Mouse (Mus musculus) heart, embryonic 15.5 days (tissue): ENCODE data around the gene Mrps15. TPM values are rescaled to one million over a fixed set of nuclear protein-coding genes. Genes with fewer than 3 reads are reported as not detected.
"Not testable (repeated sequence)": the region's sequence is repeated elsewhere in the genome, so short reads cannot be mapped to it uniquely, and the experiment has no call there.

Experiments used
- ATAC-seq: fragments of 200-750 bp; cut with Nextera tagmentation; replicated peaks from 2 replicates; pipeline ENCODE4 v1.8.0; 2017; ENCODE audit warnings: low read depth, moderate TSS enrichment; ENCODE audit not compliant: insufficient number of reproducible peaks, insufficient read depth, low FRiP score
- H3K27ac ChIP-seq: fragments of 300-500 bp; sonication (generic); 2 replicates; pipeline ENCODE4 v1.5.1; 2015; ENCODE audit warnings: mild to moderate bottlenecking, inconsistent platforms
- H3K27me3 ChIP-seq: fragments of 300-500 bp; sonication (generic); 2 replicates; pipeline ENCODE4 v1.6.1; 2015; ENCODE audit warnings: inconsistent platforms
- H3K36me3 ChIP-seq: fragments of 300-500 bp; sonication (generic); 2 replicates; pipeline ENCODE4 v1.6.1; 2015; ENCODE audit warnings: mild to moderate bottlenecking, inconsistent platforms
- H3K4me1 ChIP-seq: fragments of 300-500 bp; sonication (generic); replicated peaks from 2 replicates; pipeline ENCODE4 v1.6.1; 2015; ENCODE audit warnings: inconsistent platforms
- H3K4me2 ChIP-seq: fragments of 300-500 bp; sonication (generic); 2 replicates; pipeline ENCODE4 v1.6.1; 2015; ENCODE audit warnings: inconsistent platforms, mild to moderate bottlenecking, moderate library complexity
- H3K4me3 ChIP-seq: fragments of 300-500 bp; sonication (generic); 2 replicates; pipeline ENCODE4 v1.5.1; 2015; ENCODE audit warnings: mild to moderate bottlenecking, inconsistent platforms
- H3K9ac ChIP-seq: fragments of 300-500 bp; sonication (generic); 2 replicates; pipeline ENCODE4 v1.6.1; 2015; ENCODE audit warnings: mild to moderate bottlenecking, inconsistent platforms
- H3K9me3 ChIP-seq: fragments of 300-500 bp; sonication (generic); replicated peaks from 2 replicates; pipeline ENCODE4 v1.6.1; 2016; ENCODE audit warnings: inconsistent platforms
- WGBS: fragments of 180-500 bp; shearing (Covaris S2); methylation state at CpG from one replicate; pipeline ENCODE4 v1.1.7; 2015; ENCODE audit warnings: mixed read lengths; 5-methylcytosine and 5-hydroxymethylcytosine counted together
- polyA plus RNA-seq: library from polyadenylated mRNA; unstranded; fragments of >200 nt; fragmentation: Nextera tagmentation; extraction: Ambion mirVana; gene quantifications from 2 replicates; pipeline ENCODE4 v1.2.1, GENCODE M21; 2015

Gene Mrps15
- polyA plus RNA-seq, 1 experiment from 2014 or later = 137 TPM

DNA sequence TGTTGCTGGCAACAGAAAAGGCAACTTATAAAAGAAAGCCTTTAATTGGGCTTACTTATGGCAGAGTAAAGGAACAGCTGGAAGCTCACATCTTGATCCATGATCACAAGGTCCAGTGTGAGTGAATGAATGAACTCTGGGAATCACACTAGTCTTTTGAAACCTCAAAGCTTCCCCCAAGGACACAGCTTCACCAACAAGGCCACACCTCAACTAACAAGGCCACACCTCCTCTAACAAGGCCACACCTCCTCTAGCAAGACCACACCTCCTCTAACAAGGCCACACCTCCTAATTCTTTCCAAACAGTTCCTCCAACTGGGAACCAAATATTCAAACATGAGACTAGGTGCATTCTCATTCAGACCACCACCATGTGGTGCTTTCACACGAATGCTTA, 34.9 kb downstream of the Mrps15 start:
- 81% methylated on average over 1 of the region's 1 CpGs for WGBS
- Histone ChIP-seq H3K27ac (no peak overlapping the region), H3K27me3 (no peaks in the 10 kb centered on the region), H3K36me3 (no peaks in the 10 kb centered on the region), H3K4me3 (no peak overlapping the region), H3K4me1 (no peaks in the 10 kb centered on the region), H3K9me3 (no peaks in the 10 kb centered on the region), H3K4me2 (no peak overlapping the region), H3K9ac (no peak overlapping the region)
- no peak for ATAC-seq

DNA sequence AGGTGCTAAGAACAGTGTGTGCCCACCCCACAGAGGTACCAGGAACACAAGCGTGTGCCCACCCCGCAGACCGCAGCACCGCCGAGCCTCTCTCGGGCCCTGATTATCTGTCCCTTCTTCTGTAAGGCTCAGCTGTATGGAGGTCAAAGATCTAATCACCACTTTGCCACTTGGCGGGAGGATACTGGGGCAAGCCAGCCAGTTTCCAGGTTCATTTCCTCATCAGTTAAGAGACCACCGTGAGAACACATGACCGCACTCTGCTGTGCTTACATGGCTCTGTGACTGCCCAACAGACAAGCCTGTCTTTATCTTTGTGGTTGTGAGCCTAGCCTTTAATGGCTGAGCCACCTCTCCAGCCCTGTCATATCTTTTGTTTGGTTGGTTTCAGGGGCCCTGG, 36.3 kb downstream of the Mrps15 start:
- no peak overlapping the region for H3K4me3 ChIP-seq
- no peak overlapping the region for H3K9ac ChIP-seq
- H3K36me3 ChIP-seq = no peaks in the 10 kb centered on the region
- H3K4me1 ChIP-seq = 0 out of 2 replicates have a peak, but pooled peaks cover 3% of the 10 kb centered on the region
- ATAC-seq = no peak
- no peaks in the 10 kb centered on the region for H3K9me3 ChIP-seq
- 75% methylated on average over 9 of the region's 9 CpGs for WGBS
- H3K27ac ChIP-seq = no peak overlapping the region
- no peak overlapping the region for H3K4me2 ChIP-seq
- no peaks in the 10 kb centered on the region for H3K27me3 ChIP-seq

DNA sequence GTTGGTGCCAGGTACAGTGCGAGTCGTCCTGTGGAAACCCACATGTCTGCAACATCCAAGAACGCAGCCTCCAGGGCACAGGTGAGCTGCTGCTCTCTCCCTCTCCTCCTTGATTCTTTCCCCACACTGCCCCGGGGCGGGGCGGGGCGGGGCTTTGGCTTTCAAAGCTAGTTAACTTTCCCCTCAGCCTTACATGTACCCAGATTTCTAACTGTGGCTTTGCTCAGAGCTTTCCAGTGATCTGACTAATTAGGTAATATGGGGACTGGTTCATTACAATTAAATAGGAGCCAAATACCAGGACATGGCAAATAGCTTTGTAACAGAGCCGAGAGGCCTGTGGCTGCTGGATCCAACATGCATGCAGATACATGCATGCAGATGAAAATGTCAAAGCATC, 37.7 kb downstream of the Mrps15 start:
- ATAC-seq = no peak
- Histone ChIP-seq H3K9me3 (no peaks in the 10 kb centered on the region), H3K9ac (no peak overlapping the region), H3K4me2 (no peak overlapping the region), H3K4me1 (0 out of 2 replicates have a peak, but pooled peaks cover 3% of the 10 kb centered on the region), H3K4me3 (no peak overlapping the region), H3K27ac (no peak overlapping the region), H3K36me3 (no peaks in the 10 kb centered on the region), H3K27me3 (no peaks in the 10 kb centered on the region)
- 66% methylated on average over 8 of the region's 8 CpGs for WGBS

DNA sequence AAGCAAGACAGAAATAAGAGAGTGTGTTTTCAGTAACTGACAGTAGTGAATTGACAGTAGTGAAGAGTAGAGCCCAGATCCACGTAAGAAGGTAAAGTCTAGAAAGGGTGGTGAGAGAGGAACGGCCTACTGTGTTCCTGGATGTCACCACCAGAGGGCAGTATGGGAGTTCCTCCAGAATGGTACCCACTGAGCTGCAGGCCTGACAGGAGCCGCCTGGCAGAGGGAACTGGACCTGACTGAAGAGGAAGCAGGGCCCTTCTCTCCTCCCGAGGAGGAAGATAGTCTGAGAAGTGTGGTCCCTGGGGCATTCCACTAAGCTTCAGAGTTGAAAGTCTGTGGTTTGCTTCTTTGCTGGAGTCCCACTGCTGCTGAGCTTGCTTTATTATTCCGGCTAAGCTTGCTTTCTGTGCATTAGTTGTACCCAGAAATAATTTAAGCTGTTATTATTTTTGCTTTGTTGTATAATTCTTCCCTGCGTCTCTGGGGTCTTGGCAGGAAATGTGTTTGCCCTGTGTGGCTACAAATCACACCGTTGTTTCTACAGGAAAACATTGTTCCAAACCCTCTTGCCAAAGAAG, 39.4 kb downstream of the Mrps15 start:
- no peak overlapping the region for H3K9ac ChIP-seq
- H3K4me3 ChIP-seq = no peak overlapping the region
- H3K27me3 ChIP-seq = no peaks in the 10 kb centered on the region
- ATAC-seq = peak; percentile 58; the same call in 1 of the 2 replicates
- H3K4me2 ChIP-seq = no peak overlapping the region
- H3K4me1 ChIP-seq = 0 out of 2 replicates have a peak, but pooled peaks cover 3% of the 10 kb centered on the region
- no peaks in the 10 kb centered on the region for H3K36me3 ChIP-seq
- 23% methylated on average over 7 of the region's 7 CpGs for WGBS
- no peaks in the 10 kb centered on the region for H3K9me3 ChIP-seq
- no peak overlapping the region for H3K27ac ChIP-seq

DNA sequence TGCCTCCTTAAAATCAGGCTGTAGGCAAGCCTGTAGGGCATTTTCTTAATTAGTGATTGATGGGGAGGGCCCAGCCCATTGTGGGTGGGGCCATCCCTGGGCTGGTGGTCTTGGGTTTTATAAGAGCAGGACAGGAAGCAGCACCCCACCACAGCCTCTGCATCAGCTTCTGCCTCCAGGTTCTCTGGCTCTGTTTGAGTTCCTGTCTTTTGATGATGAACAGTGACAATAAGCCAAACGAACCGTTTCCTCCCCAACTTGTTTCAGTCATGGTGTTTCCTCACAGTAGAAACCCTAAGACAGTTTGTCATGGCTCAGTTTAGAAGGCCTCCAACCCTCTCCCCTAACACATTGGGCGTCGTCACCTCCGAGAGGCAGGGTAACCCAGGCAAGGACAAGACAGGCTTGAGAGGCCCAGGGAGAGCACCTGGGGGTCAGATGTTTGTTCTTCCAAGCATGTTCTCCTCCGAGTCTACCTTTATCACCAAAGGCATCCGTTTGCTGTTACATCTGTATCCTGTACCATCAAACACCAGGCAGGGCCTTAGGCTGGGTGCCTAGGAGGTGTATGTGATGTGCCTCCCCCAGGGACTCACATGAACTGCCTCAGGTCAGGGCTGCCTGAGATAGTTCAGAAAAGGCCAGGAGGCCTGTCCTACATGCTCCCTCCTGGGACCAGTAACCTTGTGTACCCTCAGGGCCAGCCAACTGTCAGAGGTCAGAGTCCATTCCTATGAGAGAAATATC, 43.5 kb downstream of the Mrps15 start:
- Histone ChIP-seq H3K9ac (no peak overlapping the region), H3K9me3 (no peaks in the 10 kb centered on the region), H3K4me3 (no peak overlapping the region), H3K27me3 (no peaks in the 10 kb centered on the region), H3K4me1 (0 out of 2 replicates have a peak, but pooled peaks cover 3% of the 10 kb centered on the region), H3K36me3 (no peaks in the 10 kb centered on the region), H3K4me2 (no peak overlapping the region), H3K27ac (no peak overlapping the region)
- no peak for ATAC-seq
- WGBS = 54% methylated on average over 7 of the region's 7 CpGs

DNA sequence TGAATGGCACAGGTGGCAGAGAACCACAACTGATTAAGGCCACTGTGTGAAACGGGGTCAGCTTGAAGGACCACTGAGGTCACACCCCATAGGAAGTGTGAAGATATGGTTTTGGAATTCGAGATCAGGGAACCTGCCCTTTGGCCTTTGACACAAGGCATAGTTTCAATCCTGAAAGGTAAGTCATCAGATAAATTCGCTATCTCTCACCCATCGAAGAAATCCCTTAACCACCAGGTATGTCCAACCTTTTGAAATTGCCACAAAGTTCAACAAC, 44.1 kb downstream of the Mrps15 start:
- Histone ChIP-seq H3K4me2 (no peak overlapping the region), H3K4me3 (no peak overlapping the region), H3K4me1 (0 out of 2 replicates have a peak, but pooled peaks cover 3% of the 10 kb centered on the region), H3K27me3 (no peaks in the 10 kb centered on the region), H3K9ac (no peak overlapping the region), H3K36me3 (no peaks in the 10 kb centered on the region), H3K9me3 (no peaks in the 10 kb centered on the region), H3K27ac (no peak overlapping the region)
- ATAC-seq = no peak
- WGBS = 75% methylated on average over 4 of the region's 4 CpGs

DNA sequence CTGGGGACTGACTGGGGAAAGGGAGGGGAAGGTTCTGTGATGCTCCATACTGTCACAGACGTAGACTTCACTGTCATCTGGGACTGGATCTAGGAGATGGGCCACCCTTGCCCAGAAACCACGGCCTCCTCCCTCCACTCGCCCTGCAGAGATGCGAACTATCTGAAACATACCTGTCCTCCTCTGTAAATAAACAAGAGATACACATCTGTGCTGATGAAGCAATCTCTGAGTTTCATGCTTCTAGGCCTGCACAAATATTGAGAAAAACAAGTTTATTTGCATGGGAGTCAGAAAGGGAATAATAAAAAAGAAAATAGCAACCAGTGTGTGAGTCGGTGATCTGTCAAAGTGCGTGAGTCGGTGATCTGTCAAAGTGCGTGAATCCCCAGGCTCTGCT, 45.1 kb downstream of the Mrps15 start:
- Histone ChIP-seq H3K27me3 (no peaks in the 10 kb centered on the region), H3K9me3 (no peaks in the 10 kb centered on the region), H3K4me3 (no peak overlapping the region), H3K9ac (no peak overlapping the region), H3K27ac (no peak overlapping the region), H3K4me2 (no peak overlapping the region), H3K4me1 (peaks cover 6% of the 10 kb centered on the region), H3K36me3 (no peaks in the 10 kb centered on the region)
- 80% methylated on average over 8 of the region's 8 CpGs for WGBS
- ATAC-seq = no peak

DNA sequence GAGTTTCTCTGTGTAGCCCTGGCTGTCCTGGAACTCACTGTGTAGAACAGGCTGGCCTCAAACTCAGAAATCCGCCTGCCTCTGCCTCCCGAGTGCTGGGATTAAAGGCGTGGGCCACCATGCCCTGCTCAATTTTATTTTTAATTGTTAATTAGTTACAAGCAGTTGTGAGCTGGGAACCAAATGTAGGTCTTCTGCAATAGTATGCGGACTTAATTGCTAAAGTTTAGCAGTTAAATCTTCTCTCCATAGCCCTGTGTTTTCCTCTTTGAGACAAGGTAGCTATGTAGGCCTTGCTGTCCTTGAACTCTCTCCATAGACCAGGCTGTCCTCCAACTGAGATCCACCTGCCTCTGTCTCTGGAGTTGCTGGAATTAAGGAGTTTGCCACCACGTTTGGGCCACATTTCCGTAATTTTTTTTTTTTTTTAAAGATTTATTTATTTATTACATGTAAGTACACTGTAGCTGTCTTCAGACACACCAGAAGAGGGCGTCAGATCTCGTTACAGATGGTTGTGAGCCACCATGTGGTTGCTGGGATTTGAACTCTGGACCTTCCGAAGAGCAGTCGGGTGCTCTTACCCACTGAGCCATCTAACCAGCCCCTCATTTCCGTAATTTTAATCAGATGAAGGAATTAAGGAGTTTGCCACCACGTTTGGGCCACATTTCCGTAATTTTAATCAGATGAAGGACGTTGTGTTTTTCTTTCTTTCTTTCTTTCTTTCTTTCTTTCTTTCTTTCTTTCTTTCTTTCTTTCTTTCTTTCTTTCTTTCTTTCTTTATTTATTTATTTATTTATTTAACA, 49.1 kb downstream of the Mrps15 start:
- not testable (repeated sequence) for H3K36me3 ChIP-seq, H3K9me3 ChIP-seq, ATAC-seq, H3K27me3 ChIP-seq, H3K9ac ChIP-seq, H3K27ac ChIP-seq
- WGBS = 55% methylated on average over 14 of the region's 14 CpGs
- H3K4me1 ChIP-seq = peaks cover 37% of the 10 kb centered on the region
- peak overlapping the region; percentile 71 for H3K4me3 ChIP-seq
- peak overlapping the region; percentile 70 for H3K4me2 ChIP-seq

DNA sequence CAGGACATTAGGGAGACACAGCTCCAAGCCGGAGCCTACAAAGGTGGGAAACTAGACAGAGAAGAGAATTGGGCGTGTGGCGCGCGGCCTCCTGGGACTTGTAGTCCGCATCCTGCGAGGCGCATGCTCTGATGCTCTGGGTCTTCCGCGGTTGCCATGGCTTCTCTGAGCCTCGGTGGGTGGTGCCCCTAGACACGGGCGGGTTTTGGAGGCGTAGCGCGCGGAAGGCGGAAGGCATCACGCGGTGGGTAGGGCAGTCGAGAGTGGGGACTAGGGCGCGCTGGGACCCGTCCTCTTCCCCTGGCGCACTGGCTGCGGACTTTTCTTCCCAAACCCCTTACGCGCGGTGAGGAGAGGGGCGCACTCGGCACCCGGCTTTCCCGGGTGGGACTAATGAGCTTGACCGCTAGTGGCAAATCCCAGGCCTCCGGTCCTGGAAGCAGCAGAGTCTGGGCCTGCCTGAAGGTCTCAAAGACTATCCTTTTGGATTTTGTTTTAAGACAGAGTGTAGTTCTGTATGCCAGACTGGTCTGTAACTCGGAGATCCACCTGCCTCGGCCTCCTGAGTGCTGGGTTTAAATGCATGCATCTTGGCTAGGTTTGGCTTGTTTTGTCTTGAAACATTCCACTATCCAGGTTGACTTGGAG, 49.9 kb downstream of the Mrps15 start, which contains the start of gene Lsm10:
Lsm10 (plus strand) TSS at position 160 of the 648 bp plus-strand sequence.
- Histone ChIP-seq H3K27ac (peak within 1 kb of the TSS; percentile 82), H3K27me3 (no peaks in the 10 kb centered on the region), H3K4me3 (peak within 1 kb of the TSS; percentile 71), H3K9me3 (no peaks in the 10 kb centered on the region), H3K4me2 (peak within 1 kb of the TSS; percentile 70), H3K4me1 (peaks cover 39% of the 10 kb centered on the region), H3K9ac (peak within 1 kb of the TSS; percentile 75), H3K36me3 (0 out of 2 replicates have a peak, but pooled peaks cover 3% of the 10 kb centered on the region)
- peak; percentile 99 for ATAC-seq
- WGBS = 2% methylated on average over 37 of the region's 37 CpGs

DNA sequence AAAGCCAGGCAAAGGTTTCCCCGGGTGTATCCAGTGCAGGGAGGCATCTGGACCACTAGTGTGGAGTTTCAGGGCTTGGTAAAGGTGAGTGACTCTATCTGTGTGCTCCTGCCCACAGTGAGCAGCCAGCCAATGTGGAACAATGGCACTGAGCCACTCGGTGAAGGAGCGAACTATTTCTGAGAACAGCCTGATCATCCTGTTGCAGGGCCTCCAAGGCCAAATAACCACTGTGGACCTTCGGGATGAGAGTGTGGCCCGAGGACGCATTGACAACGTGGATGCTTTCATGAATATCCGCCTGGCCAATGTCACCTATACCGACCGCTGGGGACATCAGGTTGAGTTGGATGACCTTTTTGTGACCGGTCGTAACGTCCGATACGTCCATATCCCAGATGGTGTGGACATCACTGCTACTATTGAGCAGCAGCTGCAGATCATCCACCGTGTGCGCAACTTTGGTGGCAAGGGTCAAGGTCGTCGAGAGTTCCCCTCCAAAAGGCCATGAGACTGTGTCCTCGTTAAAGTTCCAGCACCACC, 51.1 kb downstream of the Mrps15 start:
- Histone ChIP-seq H3K27ac (no peak overlapping the region), H3K9ac (no peak overlapping the region), H3K4me2 (no peak overlapping the region), H3K27me3 (no peaks in the 10 kb centered on the region), H3K4me3 (peak overlapping the region; percentile 71; the same call in 1 of the 2 replicates), H3K36me3 (0 out of 2 replicates have a peak, but pooled peaks cover 3% of the 10 kb centered on the region), H3K4me1 (peaks cover 49% of the 10 kb centered on the region), H3K9me3 (no peaks in the 10 kb centered on the region)
- WGBS = 91% methylated on average over 20 of the region's 20 CpGs
- no peak for ATAC-seq

DNA sequence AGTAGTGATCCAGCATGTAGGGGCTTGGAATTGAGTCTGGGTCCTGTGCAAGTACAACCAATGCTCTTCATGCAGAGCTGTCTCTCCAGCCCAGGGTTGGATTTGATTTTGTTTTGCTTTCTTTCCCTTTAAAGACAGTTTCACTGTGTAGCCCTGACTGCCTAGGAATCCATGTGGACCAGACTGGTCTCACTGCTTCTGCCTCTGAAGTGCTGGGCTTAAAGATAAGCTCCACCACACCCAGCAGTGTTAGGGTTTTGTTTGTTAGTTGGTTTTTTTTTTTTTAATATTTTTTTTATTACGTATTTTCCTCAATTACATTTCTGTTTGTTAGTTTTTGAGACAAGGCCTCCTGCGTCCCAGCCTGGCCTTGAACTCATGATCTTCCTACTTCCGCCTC, 52.6 kb downstream of the Mrps15 start:
- peak overlapping the region; percentile 37 for H3K4me2 ChIP-seq
- H3K4me3 ChIP-seq = no peak overlapping the region
- 0 out of 2 replicates have a peak, but pooled peaks cover 3% of the 10 kb centered on the region for H3K36me3 ChIP-seq
- peak overlapping the region; percentile 78 for H3K27ac ChIP-seq
- peaks cover 55% of the 10 kb centered on the region for H3K4me1 ChIP-seq
- H3K9ac ChIP-seq = no peak overlapping the region
- H3K9me3 ChIP-seq = no peaks in the 10 kb centered on the region
- H3K27me3 ChIP-seq = no peaks in the 10 kb centered on the region
- no peak for ATAC-seq
- 86% methylated on average over 3 of the region's 3 CpGs for WGBS
